Mouse (Mus musculus) megakaryocyte, embryonic 14.5 days (primary cell): Measurements from ENCODE around the gene Med18.

Source experiments
- FLI1 ChIP-seq: IDR thresholded peaks from 2 replicates; pipeline ENCODE4 v1.6.1; 2012; ENCODE audit warnings: low read length, inconsistent platforms, mixed read lengths
- GATA1 ChIP-seq: IDR thresholded peaks from 3 replicates; pipeline ENCODE4 v1.6.1; 2012; ENCODE audit warnings: mixed read lengths, low read length, inconsistent platforms, borderline replicate concordance

DNA sequence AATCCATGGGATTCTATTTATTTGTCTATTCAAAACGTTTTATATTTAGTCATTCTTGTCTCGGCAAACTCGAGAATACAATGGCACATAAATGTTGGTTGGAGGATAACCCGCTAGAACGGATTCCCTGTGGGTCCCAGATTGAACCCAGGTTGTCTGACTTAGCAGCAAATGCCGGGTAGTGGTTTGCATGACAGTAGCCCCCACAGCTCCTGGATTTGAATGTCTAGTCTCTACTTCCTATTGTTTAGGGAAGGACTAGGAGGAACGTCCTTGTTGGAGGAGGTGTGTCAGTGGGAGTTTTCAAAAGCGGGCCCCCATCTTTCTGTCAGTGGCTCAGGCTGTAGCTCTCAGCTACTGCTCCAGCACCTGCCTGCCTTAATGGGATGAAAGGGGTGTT is 3.5 kb downstream of the Med18 start:
- TF ChIP-seq GATA1 (no peak), FLI1 (no peak)
